Mouse (Mus musculus): ENCODE measurements around the gene Dut.

Gene Dut

GRCm38 (mm10) chr2:125303764-125304384, 56.9 kb downstream of the Dut start:
- peak; percentile 61 for DNase-seq (ENCODE audit: low spot score)

GRCm38 (mm10) chr2:125304746-125305145, 57.8 kb downstream of the Dut start:
- no peak for DNase-seq (ENCODE audit: low spot score)

- no peak for DNase-seq (ENCODE audit: low spot score)
Observed at GRCm38 (mm10) chr2:125305671-125306070, 58.7 kb downstream of the Dut start.
